Mouse (Mus musculus): Measurements from ENCODE around the gene Sorcs2. TPM values are rescaled to one million over a fixed set of nuclear protein-coding genes. Genes with fewer than 3 reads are reported as not detected.

Sorcs2 gene
- polyA plus RNA-seq, 1 experiment, result 21.8 TPM

DNA sequence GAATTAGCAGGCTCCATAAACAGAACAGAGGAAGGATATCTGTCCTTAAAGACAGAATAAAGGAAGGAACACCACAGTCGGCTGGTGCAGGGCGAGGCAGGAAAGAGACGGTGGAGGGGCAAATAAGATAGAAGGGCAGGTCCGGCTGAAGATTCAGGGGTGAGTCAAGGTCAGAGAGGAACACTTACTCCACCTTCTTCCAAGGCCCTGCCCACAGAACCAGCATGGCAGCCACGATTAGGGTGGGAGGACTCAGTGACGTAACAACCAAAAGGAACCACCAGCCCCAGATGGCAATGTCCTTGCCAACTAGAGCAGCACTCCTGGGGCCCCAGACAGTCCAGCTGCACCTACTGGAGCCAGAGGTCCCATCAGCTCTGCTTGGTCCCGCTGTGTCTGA is 36.2 kb downstream of the Sorcs2 start:
- H3K27ac ChIP-seq (ENCODE audit: insufficient read depth, low read length), result no peak overlapping the region
- H3K4me3 ChIP-seq (ENCODE audit: insufficient read depth, low read length), result no peak overlapping the region
- no peak for TF ChIP-seq CTCF (IDR thresholded peaks at IDR 0.05; ENCODE audit: extremely low read depth, insufficient read depth, low read length)
- no peak for TF ChIP-seq POLR2A (IDR thresholded peaks at IDR 0.05; ENCODE audit: extremely low read depth, insufficient read depth, low read length)
- H3K4me1 ChIP-seq (ENCODE audit: control insufficient read depth, insufficient read depth, low read length), result peaks cover 3% of the 10 kb centered on the region; the same call in 1 of the 2 replicates

DNA sequence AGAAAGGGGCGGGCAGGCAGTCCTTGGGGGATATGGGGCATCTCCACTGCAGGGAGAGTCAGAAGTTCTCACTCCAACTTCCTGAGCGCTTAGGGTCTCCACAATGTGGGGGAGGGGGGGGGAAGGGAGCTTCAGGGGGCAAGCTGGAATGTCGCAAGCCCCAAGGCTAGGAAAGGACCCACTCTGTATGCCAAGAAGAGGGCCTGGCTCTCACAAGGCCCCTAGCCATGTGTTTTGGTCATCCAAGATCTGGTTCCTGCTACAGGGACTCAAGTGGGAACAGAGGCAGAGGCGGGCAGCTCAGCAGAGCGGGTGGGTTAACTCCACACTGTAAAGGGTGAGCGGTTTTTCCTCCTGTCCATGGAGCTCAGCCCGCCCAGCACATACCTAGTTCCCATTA is 37.6 kb downstream of the Sorcs2 start:
- Histone ChIP-seq H3K4me3 (ENCODE audit: insufficient read depth, low read length) (no peak overlapping the region), H3K4me1 (ENCODE audit: control insufficient read depth, insufficient read depth, low read length) (no peaks in the 10 kb centered on the region), H3K27ac (ENCODE audit: insufficient read depth, low read length) (no peak overlapping the region)
- TF ChIP-seq CTCF (IDR thresholded peaks at IDR 0.05; ENCODE audit: extremely low read depth, insufficient read depth, low read length) (no peak), POLR2A (IDR thresholded peaks at IDR 0.05; ENCODE audit: extremely low read depth, insufficient read depth, low read length) (no peak)

DNA sequence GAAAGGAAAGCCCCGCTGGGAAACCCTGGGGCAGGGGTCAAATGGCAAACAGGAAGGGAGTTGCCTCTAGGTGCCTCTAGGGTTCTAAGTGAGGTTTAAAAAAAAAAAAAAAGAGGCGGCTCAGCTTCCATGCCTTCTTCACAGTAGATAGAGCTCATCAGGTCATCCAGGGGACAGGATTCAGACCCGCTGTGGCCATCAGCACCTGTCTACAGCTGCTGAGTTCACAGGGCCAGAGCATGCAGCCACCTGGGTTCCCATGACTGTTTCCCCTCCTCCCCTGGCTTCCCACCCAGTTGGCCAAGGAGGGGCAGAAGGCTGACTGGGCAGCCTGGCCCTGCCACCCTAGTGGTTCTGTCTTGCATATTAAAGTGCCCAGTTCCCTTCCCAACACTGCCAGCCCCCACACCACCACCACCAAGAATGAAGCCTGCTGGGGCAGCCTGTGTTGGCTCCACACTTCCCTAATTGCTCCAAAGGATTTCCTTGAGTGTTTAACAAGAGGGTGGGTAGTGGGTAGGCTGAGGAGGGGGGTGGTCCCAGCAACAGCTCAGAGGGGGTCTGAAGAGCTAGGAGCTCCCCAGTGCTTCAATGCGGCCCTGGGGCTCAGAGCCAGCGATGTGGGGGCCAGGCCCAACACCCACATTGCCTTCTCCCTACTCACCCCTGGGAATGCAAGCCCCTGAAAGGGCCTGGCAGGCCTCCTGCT is 38.2 kb downstream of the Sorcs2 start:
- Histone ChIP-seq H3K4me3 (ENCODE audit: insufficient read depth, low read length) (no peak overlapping the region), H3K27ac (ENCODE audit: insufficient read depth, low read length) (no peak overlapping the region), H3K4me1 (ENCODE audit: control insufficient read depth, insufficient read depth, low read length) (no peaks in the 10 kb centered on the region)
- no peak for TF ChIP-seq POLR2A (IDR thresholded peaks at IDR 0.05; ENCODE audit: extremely low read depth, insufficient read depth, low read length)
- no peak for TF ChIP-seq CTCF (IDR thresholded peaks at IDR 0.05; ENCODE audit: extremely low read depth, insufficient read depth, low read length)

DNA sequence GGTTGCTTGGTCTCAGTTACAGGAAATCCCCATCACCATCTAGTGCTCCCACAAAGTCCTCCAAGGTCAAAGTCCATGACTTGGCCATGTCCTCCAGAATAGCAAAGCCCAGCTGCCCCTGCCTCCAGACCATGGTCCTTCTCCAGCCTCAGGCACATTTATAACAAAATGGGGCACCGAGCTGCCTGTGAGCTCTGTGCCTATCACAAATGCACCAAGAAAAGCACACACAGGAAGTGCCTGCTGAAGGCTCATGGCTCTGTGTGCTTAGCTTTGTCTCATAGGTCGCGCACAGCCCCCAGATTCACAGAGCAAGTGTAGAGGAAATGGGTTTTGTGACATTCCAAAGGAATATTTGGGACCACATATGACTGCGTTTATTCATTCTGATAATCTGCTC is 39.8 kb downstream of the Sorcs2 start:
- no peak overlapping the region for H3K27ac ChIP-seq (ENCODE audit: insufficient read depth, low read length)
- H3K4me3 ChIP-seq (ENCODE audit: insufficient read depth, low read length), result no peak overlapping the region
- H3K4me1 ChIP-seq (ENCODE audit: control insufficient read depth, insufficient read depth, low read length), result no peaks in the 10 kb centered on the region
- no peak for TF ChIP-seq POLR2A (IDR thresholded peaks at IDR 0.05; ENCODE audit: extremely low read depth, insufficient read depth, low read length)
- no peak for TF ChIP-seq CTCF (IDR thresholded peaks at IDR 0.05; ENCODE audit: extremely low read depth, insufficient read depth, low read length)

DNA sequence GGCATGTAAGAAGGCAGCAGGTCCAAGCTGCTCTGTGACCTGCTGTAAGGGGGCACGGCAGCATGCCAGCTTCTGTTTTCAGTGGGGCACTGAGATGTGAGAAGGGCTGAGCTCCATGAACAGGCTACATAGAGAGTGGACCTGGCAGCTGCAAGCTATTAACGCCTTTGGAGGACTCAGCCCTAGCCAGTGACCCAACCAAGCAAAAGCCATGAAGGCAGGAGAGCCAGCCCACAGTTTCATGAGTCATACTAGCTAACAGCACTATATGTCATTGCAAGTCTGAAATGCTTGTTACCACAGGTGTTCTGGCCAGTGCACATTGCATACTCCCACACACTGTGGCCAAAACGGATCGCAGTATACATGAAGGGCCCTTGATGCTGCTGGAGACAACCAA is 41.3 kb downstream of the Sorcs2 start:
- Histone ChIP-seq H3K27ac (ENCODE audit: insufficient read depth, low read length) (no peak overlapping the region), H3K4me1 (ENCODE audit: control insufficient read depth, insufficient read depth, low read length) (no peaks in the 10 kb centered on the region), H3K4me3 (ENCODE audit: insufficient read depth, low read length) (no peak overlapping the region)
- no peak for TF ChIP-seq CTCF (IDR thresholded peaks at IDR 0.05; ENCODE audit: extremely low read depth, insufficient read depth, low read length)
- no peak for TF ChIP-seq POLR2A (IDR thresholded peaks at IDR 0.05; ENCODE audit: extremely low read depth, insufficient read depth, low read length)

DNA sequence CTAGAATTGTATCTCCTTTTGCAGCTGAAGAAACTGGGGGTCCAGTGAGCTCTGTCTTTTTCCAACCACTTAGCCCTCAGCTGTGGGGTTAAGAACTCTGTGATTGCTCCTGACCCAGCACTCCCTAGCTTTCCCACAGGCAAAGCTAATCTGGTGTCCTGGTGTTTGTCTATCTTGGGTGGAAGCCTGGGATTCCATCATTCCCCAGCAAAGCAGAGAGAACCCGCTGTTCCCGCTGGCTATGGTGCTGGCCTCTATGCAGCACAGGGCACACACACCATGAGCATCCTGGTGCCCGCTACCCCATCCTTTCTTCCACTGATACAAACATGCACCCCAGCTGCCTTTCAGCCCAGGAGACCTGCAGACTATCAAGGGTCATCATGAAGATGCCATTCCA is 42.3 kb downstream of the Sorcs2 start:
- no peaks in the 10 kb centered on the region for H3K4me1 ChIP-seq (ENCODE audit: control insufficient read depth, insufficient read depth, low read length)
- TF ChIP-seq CTCF (IDR thresholded peaks at IDR 0.05; ENCODE audit: extremely low read depth, insufficient read depth, low read length) (no peak), POLR2A (IDR thresholded peaks at IDR 0.05; ENCODE audit: extremely low read depth, insufficient read depth, low read length) (no peak)
- no peak overlapping the region for H3K4me3 ChIP-seq (ENCODE audit: insufficient read depth, low read length)
- no peak overlapping the region for H3K27ac ChIP-seq (ENCODE audit: insufficient read depth, low read length)

DNA sequence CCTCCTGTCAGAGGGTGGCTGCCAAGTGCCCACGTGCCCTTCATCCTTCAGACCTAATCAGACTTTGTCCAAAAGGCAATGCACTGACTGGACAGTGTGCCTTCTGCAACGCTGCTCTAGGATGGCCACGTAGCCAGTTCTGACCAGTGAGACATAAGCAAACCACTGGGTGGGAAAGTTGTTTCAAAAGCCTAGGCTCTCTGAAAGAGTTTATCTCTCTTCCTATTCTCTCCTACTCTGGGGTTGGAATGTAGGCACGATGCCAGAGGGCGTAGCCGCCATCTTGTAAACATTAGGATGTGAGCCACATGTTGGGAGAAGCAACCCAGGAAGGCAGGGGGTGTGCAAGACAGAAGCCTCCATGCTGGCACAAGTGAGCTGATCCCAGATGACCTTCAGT is 44.3 kb downstream of the Sorcs2 start:
- Histone ChIP-seq H3K4me3 (ENCODE audit: insufficient read depth, low read length) (no peak overlapping the region), H3K4me1 (ENCODE audit: control insufficient read depth, insufficient read depth, low read length) (no peaks in the 10 kb centered on the region), H3K27ac (ENCODE audit: insufficient read depth, low read length) (no peak overlapping the region)
- TF ChIP-seq POLR2A (IDR thresholded peaks at IDR 0.05; ENCODE audit: extremely low read depth, insufficient read depth, low read length) (no peak), CTCF (IDR thresholded peaks at IDR 0.05; ENCODE audit: extremely low read depth, insufficient read depth, low read length) (no peak)

DNA sequence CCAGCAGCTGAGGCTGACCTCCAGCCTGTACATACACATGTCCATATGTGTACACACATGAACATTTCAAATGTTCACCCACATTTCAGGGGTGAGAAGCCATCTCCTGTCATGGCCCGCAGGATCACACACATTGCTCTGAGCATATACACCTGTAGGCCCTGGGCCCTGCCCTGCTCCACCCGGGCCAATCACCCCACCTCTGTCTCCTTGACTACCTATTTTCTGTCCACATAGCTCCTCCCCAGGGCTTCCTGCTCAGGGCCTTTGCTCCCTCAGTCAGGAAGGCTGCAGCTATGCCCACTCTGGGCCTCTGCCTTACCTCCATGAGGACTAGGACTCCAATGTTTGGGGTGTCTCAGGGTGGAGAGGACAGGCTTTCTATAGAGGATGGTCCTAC is 44.7 kb downstream of the Sorcs2 start:
- no peak overlapping the region for H3K4me3 ChIP-seq (ENCODE audit: insufficient read depth, low read length)

DNA sequence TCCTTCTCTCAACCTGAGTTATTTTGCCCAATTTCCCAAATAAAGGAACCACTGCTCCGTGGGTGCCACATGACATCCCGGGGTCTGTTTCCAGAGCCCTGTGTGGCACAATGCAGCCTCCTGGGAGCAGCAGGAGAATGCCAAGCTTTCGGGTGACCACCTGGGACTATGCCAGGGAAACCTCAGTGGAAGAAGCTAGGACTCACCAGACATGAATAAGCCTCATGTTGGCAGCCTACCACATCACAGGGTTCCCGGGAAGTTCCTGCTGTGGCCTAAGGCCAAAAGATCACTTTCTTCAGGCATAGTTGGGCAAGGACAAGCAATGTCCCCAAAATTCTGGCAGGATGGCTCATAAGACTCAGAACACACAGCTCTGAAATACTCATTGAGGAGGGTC is 51.2 kb downstream of the Sorcs2 start:
- TF ChIP-seq POLR2A (IDR thresholded peaks at IDR 0.05; ENCODE audit: extremely low read depth, insufficient read depth, low read length) (no peak), CTCF (IDR thresholded peaks at IDR 0.05; ENCODE audit: extremely low read depth, insufficient read depth, low read length) (no peak)
- no peak overlapping the region for H3K4me3 ChIP-seq (ENCODE audit: insufficient read depth, low read length)
- no peaks in the 10 kb centered on the region for H3K4me1 ChIP-seq (ENCODE audit: control insufficient read depth, insufficient read depth, low read length)
- no peak overlapping the region for H3K27ac ChIP-seq (ENCODE audit: insufficient read depth, low read length)

More for the DNA sequence above, 44.7 kb downstream of the Sorcs2 start:
- H3K27ac ChIP-seq (ENCODE audit: insufficient read depth, low read length), result no peak overlapping the region
- TF ChIP-seq POLR2A (IDR thresholded peaks at IDR 0.05; ENCODE audit: extremely low read depth, insufficient read depth, low read length) (no peak), CTCF (IDR thresholded peaks at IDR 0.05; ENCODE audit: extremely low read depth, insufficient read depth, low read length) (no peak)
- H3K4me1 ChIP-seq (ENCODE audit: control insufficient read depth, insufficient read depth, low read length), result no peaks in the 10 kb centered on the region

DNA sequence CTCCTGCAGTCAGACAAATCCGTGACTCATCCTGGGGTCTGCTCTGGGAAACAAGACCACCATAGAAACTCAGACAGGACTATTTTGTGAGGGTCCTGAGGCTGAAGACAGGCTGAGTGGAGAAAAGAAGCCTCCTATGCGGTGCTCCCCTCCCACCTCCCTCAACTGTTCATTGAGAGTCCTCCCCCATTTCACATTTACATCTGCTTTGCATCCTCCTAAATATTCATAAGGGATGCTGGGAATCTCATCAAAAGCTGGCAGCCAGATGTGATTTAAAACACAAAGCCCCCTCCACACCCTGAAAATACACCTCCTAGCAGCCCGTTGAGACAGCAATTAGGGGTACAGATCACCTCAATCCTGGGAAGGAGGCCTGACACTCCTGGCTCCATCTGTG is 58.7 kb downstream of the Sorcs2 start:
- Histone ChIP-seq H3K4me3 (ENCODE audit: insufficient read depth, low read length) (no peak overlapping the region), H3K27ac (ENCODE audit: insufficient read depth, low read length) (no peak overlapping the region), H3K4me1 (ENCODE audit: control insufficient read depth, insufficient read depth, low read length) (no peaks in the 10 kb centered on the region)
- TF ChIP-seq CTCF (IDR thresholded peaks at IDR 0.05; ENCODE audit: extremely low read depth, insufficient read depth, low read length), result no peak
- TF ChIP-seq POLR2A (IDR thresholded peaks at IDR 0.05; ENCODE audit: extremely low read depth, insufficient read depth, low read length), result no peak
